Mouse (Mus musculus): ENCODE data around the gene Laptm4a. TPM values are rescaled to one million over a fixed set of nuclear protein-coding genes. Genes with fewer than 3 reads are reported as not detected.

The Laptm4a gene
- polyA plus RNA-seq, 1 experiment from 2014 or later: 278 TPM

- H3K27ac ChIP-seq: peak overlapping the region; percentile 66; the same call in 1 of the 2 replicates
- peak; percentile 85 for ATAC-seq (ENCODE audit: insufficient number of reproducible peaks, insufficient read depth, low FRiP score, low TSS enrichment, low read depth)
- no peaks in the 10 kb centered on the region for H3K27me3 ChIP-seq
- peak overlapping the region; percentile 17; the same call in 1 of the 2 replicates for H3K4me2 ChIP-seq
- H3K9me3 ChIP-seq: no peaks in the 10 kb centered on the region
- H3K4me1 ChIP-seq (replicated peaks): peaks cover 17% of the 10 kb centered on the region
- WGBS: 13% methylated on average over 9 of the region's 9 CpGs
- H3K36me3 ChIP-seq: no peaks in the 10 kb centered on the region
- no peak overlapping the region for H3K9ac ChIP-seq (replicated peaks)
- H3K4me3 ChIP-seq (replicated peaks): no peak overlapping the region
These were observed 48.4 kb downstream of the Laptm4a start for GRCm38 (mm10) chr12:8969828-8970227.

- peak; percentile 80; the same call in 1 of the 2 replicates for ATAC-seq (ENCODE audit: insufficient number of reproducible peaks, insufficient read depth, low FRiP score, low TSS enrichment, low read depth)
- H3K27me3 ChIP-seq: no peaks in the 10 kb centered on the region
- WGBS: under 1% methylated on average over 45 of the region's 45 CpGs
- peaks cover 19% of the 10 kb centered on the region for H3K4me1 ChIP-seq (replicated peaks)
- peaks cover 8% of the 10 kb centered on the region for H3K36me3 ChIP-seq
- no peaks in the 10 kb centered on the region for H3K9me3 ChIP-seq
- peak within 1 kb of the TSS; percentile 29 for H3K27ac ChIP-seq
- peak within 1 kb of the TSS; percentile 84 for H3K4me2 ChIP-seq
- H3K9ac ChIP-seq (replicated peaks): peak within 1 kb of the TSS; percentile 72
- peak within 1 kb of the TSS; percentile 61 for H3K4me3 ChIP-seq (replicated peaks)
These were observed 52.5 kb downstream of the Laptm4a start, which contains the start of gene Wdr35 for GRCm38 (mm10) chr12:8973820-8974465. TSS of gene Wdr35 (plus strand) at chr12:8973892.

- H3K9ac ChIP-seq (replicated peaks): no peak overlapping the region
- no peak overlapping the region for H3K4me2 ChIP-seq
- no peaks in the 10 kb centered on the region for H3K9me3 ChIP-seq
- no peaks in the 10 kb centered on the region for H3K27me3 ChIP-seq
- peaks cover 11% of the 10 kb centered on the region for H3K4me1 ChIP-seq (replicated peaks)
- WGBS: 89% methylated on average over 3 of the region's 3 CpGs
- peaks cover 19% of the 10 kb centered on the region for H3K36me3 ChIP-seq
- H3K27ac ChIP-seq: no peak overlapping the region
- ATAC-seq (ENCODE audit: insufficient number of reproducible peaks, insufficient read depth, low FRiP score, low TSS enrichment, low read depth): no peak
- H3K4me3 ChIP-seq (replicated peaks): peak overlapping the region; percentile 61; the same call in 1 of the 2 replicates
These were observed 53.6 kb downstream of the Laptm4a start for GRCm38 (mm10) chr12:8975076-8975475.

Other genes with a start within 250 kb of the Laptm4a start
- 64.9 and 69.4 TPM in 2 replicates for gene Pum2, start 247.5 kb upstream of the Laptm4a start, polyA plus RNA-seq (2016; fragmentation: Nextera tagmentation; extraction: Ambion mirVana)
- gene Sdc1, start 150.3 kb upstream of the Laptm4a start, polyA plus RNA-seq (2016; fragmentation: Nextera tagmentation; extraction: Ambion mirVana): 257 and 262 TPM in 2 replicates
- 5.4 and 7.5 TPM in 2 replicates for gene Matn3, start 26.3 kb downstream of the Laptm4a start, polyA plus RNA-seq (2016; fragmentation: Nextera tagmentation; extraction: Ambion mirVana)
- gene Wdr35, start 52.2 kb downstream of the Laptm4a start, polyA plus RNA-seq (2016; fragmentation: Nextera tagmentation; extraction: Ambion mirVana): 32.6 and 32.9 TPM in 2 replicates
- gene Ttc32, start 108.3 kb downstream of the Laptm4a start, polyA plus RNA-seq (2016; fragmentation: Nextera tagmentation; extraction: Ambion mirVana): 15.7 and 17.2 TPM in 2 replicates

Measured in limb, embryonic 12.5 days (tissue).